Mouse (Mus musculus) midbrain, embryonic 12.5 days (tissue): ENCODE measurements around the gene Spon1. TPM values are rescaled to one million over a fixed set of nuclear protein-coding genes. Genes with fewer than 3 reads are reported as not detected.

ENCODE experiments used
- ATAC-seq: fragments of 200-750 bp; cut with Nextera tagmentation; 2 replicates; pipeline ENCODE4 v1.8.0; 2017; ENCODE audit warnings: low read depth, moderate TSS enrichment, moderate library complexity; ENCODE audit not compliant: low FRiP score
- H3K27ac ChIP-seq: fragments of 300-500 bp; sonication (generic); replicated peaks from 2 replicates; pipeline ENCODE4 v1.5.1; 2016; ENCODE audit warnings: mild to moderate bottlenecking
- H3K27me3 ChIP-seq: fragments of 300-500 bp; sonication (generic); 2 replicates; pipeline ENCODE4 v1.6.1; 2016; ENCODE audit warnings: mild to moderate bottlenecking
- H3K36me3 ChIP-seq: fragments of 300-500 bp; sonication (generic); 2 replicates; pipeline ENCODE4 v1.6.1; 2016
- H3K4me1 ChIP-seq: fragments of 300-500 bp; sonication (generic); 2 replicates; pipeline ENCODE4 v1.6.1; 2016
- H3K4me2 ChIP-seq: fragments of 300-500 bp; sonication (generic); replicated peaks from 2 replicates; pipeline ENCODE4 v1.6.1; 2016; ENCODE audit warnings: mild to moderate bottlenecking, moderate library complexity
- H3K4me3 ChIP-seq: fragments of 300-500 bp; sonication (generic); 2 replicates; pipeline ENCODE4 v1.5.1; 2016; ENCODE audit warnings: mild to moderate bottlenecking
- H3K9ac ChIP-seq: fragments of 300-500 bp; sonication (generic); replicated peaks from 2 replicates; pipeline ENCODE4 v1.6.1; 2016; ENCODE audit warnings: mild to moderate bottlenecking, moderate library complexity
- H3K9me3 ChIP-seq: fragments of 300-500 bp; sonication (generic); 2 replicates; pipeline ENCODE4 v1.6.1; 2016; ENCODE audit warnings: mild to moderate bottlenecking
- WGBS: fragments of 180-500 bp; shearing (Covaris S2); methylation state at CpG from one replicate; pipeline ENCODE4 v1.1.7; 2016; 5-methylcytosine and 5-hydroxymethylcytosine counted together
- polyA plus RNA-seq: library from polyadenylated mRNA; unstranded; fragments of >200 nt; fragmentation: Nextera tagmentation; extraction: Ambion mirVana; gene quantifications from 2 replicates; pipeline ENCODE4 v1.2.1, GENCODE M21; 2016

Gene Spon1
- polyA plus RNA-seq, 1 experiment from 2014 or later = 57.5 TPM

- H3K36me3 ChIP-seq = no peaks in the 10 kb centered on the region
- no peak overlapping the region for H3K4me3 ChIP-seq
- H3K27me3 ChIP-seq = no peaks in the 10 kb centered on the region
- H3K9ac ChIP-seq = no peak overlapping the region
- no peaks in the 10 kb centered on the region for H3K9me3 ChIP-seq
- WGBS = 87% methylated on average over 4 of the region's 4 CpGs
- ATAC-seq = no peak
- H3K4me1 ChIP-seq = no peaks in the 10 kb centered on the region
- H3K27ac ChIP-seq = no peak overlapping the region
- no peak overlapping the region for H3K4me2 ChIP-seq
Measured at GRCm38 (mm10) chr7:113915936-113916335, 150.1 kb downstream of the Spon1 start.

GRCm38 (mm10) chr7:113918916-113919315 lies 153.1 kb downstream of the Spon1 start:
- Histone ChIP-seq H3K27ac (no peak overlapping the region), H3K36me3 (no peaks in the 10 kb centered on the region; the same call in 1 of the 2 replicates), H3K4me2 (no peak overlapping the region), H3K27me3 (no peaks in the 10 kb centered on the region), H3K9me3 (no peaks in the 10 kb centered on the region), H3K9ac (no peak overlapping the region), H3K4me3 (no peak overlapping the region), H3K4me1 (no peaks in the 10 kb centered on the region)
- WGBS = 91% methylated on average over 3 of the region's 3 CpGs
- ATAC-seq = no peak

GRCm38 (mm10) chr7:113919505-113919904 lies 153.7 kb downstream of the Spon1 start:
- 92% methylated on average over 4 of the region's 4 CpGs for WGBS
- Histone ChIP-seq H3K4me3 (no peak overlapping the region), H3K9ac (no peak overlapping the region), H3K36me3 (no peaks in the 10 kb centered on the region; the same call in 1 of the 2 replicates), H3K27me3 (no peaks in the 10 kb centered on the region), H3K9me3 (no peaks in the 10 kb centered on the region), H3K4me2 (no peak overlapping the region), H3K27ac (no peak overlapping the region), H3K4me1 (no peaks in the 10 kb centered on the region)
- ATAC-seq = no peak

- 86% methylated on average over 2 of the region's 2 CpGs for WGBS
- no peak overlapping the region for H3K9ac ChIP-seq
Measured at GRCm38 (mm10) chr7:113920056-113920455, 154.3 kb downstream of the Spon1 start.

GRCm38 (mm10) chr7:113924561-113924960 lies 158.8 kb downstream of the Spon1 start:
- Histone ChIP-seq H3K4me1 (no peaks in the 10 kb centered on the region), H3K27ac (no peak overlapping the region), H3K9ac (no peak overlapping the region), H3K36me3 (no peaks in the 10 kb centered on the region; the same call in 1 of the 2 replicates), H3K4me3 (no peak overlapping the region), H3K27me3 (no peaks in the 10 kb centered on the region), H3K4me2 (no peak overlapping the region), H3K9me3 (no peaks in the 10 kb centered on the region)
- ATAC-seq = no peak
- WGBS = 71% methylated on average over 6 of the region's 6 CpGs

More at GRCm38 (mm10) chr7:113920056-113920455, 154.3 kb downstream of the Spon1 start:
- Histone ChIP-seq H3K36me3 (no peaks in the 10 kb centered on the region; the same call in 1 of the 2 replicates), H3K9me3 (no peaks in the 10 kb centered on the region), H3K4me2 (no peak overlapping the region), H3K27ac (no peak overlapping the region), H3K4me3 (no peak overlapping the region), H3K4me1 (no peaks in the 10 kb centered on the region), H3K27me3 (no peaks in the 10 kb centered on the region)
- ATAC-seq = no peak

- ATAC-seq = no peak
- no peak overlapping the region for H3K4me3 ChIP-seq
- 82% methylated on average over 7 of the region's 7 CpGs for WGBS
Measured at GRCm38 (mm10) chr7:113950888-113951287, 185.1 kb downstream of the Spon1 start.

GRCm38 (mm10) chr7:113955431-113955830 lies 189.6 kb downstream of the Spon1 start:
- ATAC-seq = no peak
- WGBS = 78% methylated on average over 2 of the region's 2 CpGs
- no peaks in the 10 kb centered on the region for H3K27me3 ChIP-seq
- H3K27ac ChIP-seq = no peak overlapping the region
- no peaks in the 10 kb centered on the region for H3K9me3 ChIP-seq
- H3K36me3 ChIP-seq = no peaks in the 10 kb centered on the region
- H3K4me1 ChIP-seq = 0 out of 2 replicates have a peak, but pooled peaks cover under 1% of the 10 kb centered on the region
- H3K9ac ChIP-seq = no peak overlapping the region
- H3K4me3 ChIP-seq = no peak overlapping the region
- H3K4me2 ChIP-seq = no peak overlapping the region

More at GRCm38 (mm10) chr7:113950888-113951287, 185.1 kb downstream of the Spon1 start:
- Histone ChIP-seq H3K27ac (no peak overlapping the region), H3K36me3 (no peaks in the 10 kb centered on the region), H3K4me2 (no peak overlapping the region), H3K27me3 (no peaks in the 10 kb centered on the region), H3K9ac (no peak overlapping the region), H3K9me3 (no peaks in the 10 kb centered on the region), H3K4me1 (0 out of 2 replicates have a peak, but pooled peaks cover 3% of the 10 kb centered on the region)

GRCm38 (mm10) chr7:113960841-113961499 lies 195.2 kb downstream of the Spon1 start:
- Histone ChIP-seq H3K9ac (no peak overlapping the region), H3K4me1 (no peaks in the 10 kb centered on the region), H3K4me2 (no peak overlapping the region), H3K27ac (no peak overlapping the region), H3K9me3 (no peaks in the 10 kb centered on the region), H3K27me3 (no peaks in the 10 kb centered on the region), H3K36me3 (no peaks in the 10 kb centered on the region), H3K4me3 (no peak overlapping the region)
- WGBS = 68% methylated on average over 9 of the region's 9 CpGs
- no peak for ATAC-seq

GRCm38 (mm10) chr7:113961500-113961895 lies 195.7 kb downstream of the Spon1 start:
- Histone ChIP-seq H3K9me3 (no peaks in the 10 kb centered on the region), H3K4me2 (no peak overlapping the region), H3K27me3 (no peaks in the 10 kb centered on the region), H3K27ac (no peak overlapping the region), H3K9ac (no peak overlapping the region), H3K4me1 (no peaks in the 10 kb centered on the region), H3K36me3 (no peaks in the 10 kb centered on the region), H3K4me3 (no peak overlapping the region)
- 80% methylated on average over 3 of the region's 3 CpGs for WGBS
- ATAC-seq = no peak

- Histone ChIP-seq H3K4me2 (no peak overlapping the region), H3K27ac (no peak overlapping the region), H3K4me3 (no peak overlapping the region), H3K4me1 (no peaks in the 10 kb centered on the region), H3K9me3 (no peaks in the 10 kb centered on the region), H3K36me3 (no peaks in the 10 kb centered on the region), H3K9ac (no peak overlapping the region), H3K27me3 (no peaks in the 10 kb centered on the region)
- no peak for ATAC-seq
- WGBS = 88% methylated on average over 4 of the region's 4 CpGs
Measured at GRCm38 (mm10) chr7:113962078-113962477, 196.3 kb downstream of the Spon1 start.

GRCm38 (mm10) chr7:113963766-113964165 lies 198.0 kb downstream of the Spon1 start:
- WGBS = 79% methylated on average over 4 of the region's 4 CpGs

GRCm38 (mm10) chr7:113965625-113966024 lies 199.8 kb downstream of the Spon1 start:
- Histone ChIP-seq H3K36me3 (no peaks in the 10 kb centered on the region), H3K9ac (no peak overlapping the region)

More at GRCm38 (mm10) chr7:113963766-113964165, 198.0 kb downstream of the Spon1 start:
- no peaks in the 10 kb centered on the region for H3K36me3 ChIP-seq
- no peaks in the 10 kb centered on the region for H3K4me1 ChIP-seq
- H3K4me3 ChIP-seq = no peak overlapping the region
- H3K9ac ChIP-seq = no peak overlapping the region
- H3K9me3 ChIP-seq = no peaks in the 10 kb centered on the region
- no peak for ATAC-seq
- no peak overlapping the region for H3K4me2 ChIP-seq
- H3K27ac ChIP-seq = no peak overlapping the region
- H3K27me3 ChIP-seq = no peaks in the 10 kb centered on the region

More at GRCm38 (mm10) chr7:113965625-113966024, 199.8 kb downstream of the Spon1 start:
- Histone ChIP-seq H3K27me3 (no peaks in the 10 kb centered on the region), H3K9me3 (no peaks in the 10 kb centered on the region), H3K4me3 (no peak overlapping the region), H3K4me2 (no peak overlapping the region), H3K4me1 (no peaks in the 10 kb centered on the region), H3K27ac (no peak overlapping the region)
- 93% methylated on average over 8 of the region's 8 CpGs for WGBS
- ATAC-seq = no peak
